Mouse (Mus musculus) G1E (cell line): ENCODE data around the gene Acsl1.

Experiments
- CTCF ChIP-seq: IDR thresholded peaks from 2 replicates; pipeline ENCODE4 v1.5.1; 2012; ENCODE audit warnings: low read depth, low read length, inconsistent platforms, mixed read lengths
- GATA1 ChIP-seq: IDR thresholded peaks from 2 replicates; pipeline ENCODE4 v1.6.1; 2012; ENCODE audit warnings: borderline replicate concordance, low read length, inconsistent platforms, mixed read lengths
- GATA2 ChIP-seq: IDR thresholded peaks from 2 replicates; pipeline ENCODE4 v1.6.1; 2012; ENCODE audit warnings: low read depth, low read length, inconsistent platforms, borderline replicate concordance
- TAL1 ChIP-seq: conservative IDR thresholded peaks from 2 replicates; pipeline ENCODE4 v1.6.1; 2012; ENCODE audit warnings: low read depth, low read length, inconsistent platforms, mixed read lengths

- TF ChIP-seq CTCF (no peak), GATA2 (no peak), GATA1 (no peak), TAL1 (no peak)
Measured at GRCm38 (mm10) chr8:46468400-46468799, 2.4 kb upstream of the Acsl1 start.
